Mouse (Mus musculus) neutrophil, adult 5-6 weeks (primary cell): Measurements from ENCODE around the gene Krt1. TPM values are rescaled to one million over a fixed set of nuclear protein-coding genes. Genes with fewer than 3 reads are reported as not detected.

Experiments used
- ATAC-seq: fragments of 151-379, 151-347 bp; 2 replicates; pipeline ENCODE4 v1.8.0; 2017; ENCODE audit warnings: mild to moderate bottlenecking, moderate TSS enrichment; ENCODE audit not compliant: insufficient number of reproducible peaks, poor library complexity, low FRiP score, severe bottlenecking; ENCODE audit errors: extremely low read depth
- total RNA-seq: library from RNA; stranded (forward); fragments of 200-1000 nt; gene quantifications from 2 replicates; pipeline ENCODE4 v1.2.3, GENCODE M21; 2017

The Krt1 gene
- not detected in 2 replicates for total RNA-seq

GRCm38 (mm10) chr15:101850694-101851093, at the start of gene Krt1:
Gene Krt1, minus strand, starts transcription at chr15:101850794.
- no peak for ATAC-seq

DNA sequence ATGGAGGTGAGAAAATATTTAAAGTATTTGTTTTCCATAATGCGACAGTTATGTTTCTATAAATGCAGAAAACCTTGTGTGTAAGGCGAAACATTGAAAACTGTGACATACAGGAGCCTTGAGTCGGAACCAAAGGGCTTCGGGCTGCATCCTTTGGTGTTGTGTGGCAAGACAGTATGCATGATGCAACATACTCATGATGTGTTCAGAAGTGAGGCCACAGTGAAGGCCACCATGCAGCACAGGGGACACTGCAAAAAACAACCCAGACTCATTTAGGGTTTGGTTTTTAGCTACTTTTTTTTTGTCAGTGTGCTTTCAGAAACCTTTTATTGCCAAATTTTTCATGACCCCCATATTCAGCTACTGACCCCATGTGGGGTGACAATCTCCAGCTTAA, 44.6 kb upstream of the Krt1 start:
- ATAC-seq, result no peak

- no peak for ATAC-seq
Observed at GRCm38 (mm10) chr15:101892820-101893219, 42.2 kb upstream of the Krt1 start, which contains the start of gene Krt76. Gene Krt76, minus strand, starts transcription at chr15:101892920.

- no peak for ATAC-seq
Observed at GRCm38 (mm10) chr15:101879776-101880175, 29.2 kb upstream of the Krt1 start.

GRCm38 (mm10) chr15:101878041-101878440, 27.4 kb upstream of the Krt1 start:
- ATAC-seq, result no peak

DNA sequence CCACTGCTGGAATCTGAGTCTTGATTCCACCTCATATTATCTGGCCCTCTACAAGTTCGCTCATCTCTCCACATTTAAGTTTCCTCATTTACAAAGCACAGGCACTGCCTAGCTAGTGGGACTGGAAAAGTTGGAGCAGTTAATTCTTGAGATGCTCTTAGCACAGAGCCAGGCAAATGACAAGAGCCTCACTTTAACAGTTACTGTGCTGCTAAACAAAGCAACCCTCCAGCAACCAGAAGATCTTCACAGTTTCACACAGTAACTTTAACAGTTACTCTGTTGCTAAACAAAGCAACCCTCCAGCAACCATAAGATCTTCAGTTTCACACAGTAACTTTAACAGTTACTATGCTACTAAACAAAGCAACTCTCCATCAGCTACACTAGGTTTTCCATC, 23.8 kb upstream of the Krt1 start:
- no peak for ATAC-seq

GRCm38 (mm10) chr15:101873231-101873630, 22.6 kb upstream of the Krt1 start:
- ATAC-seq, result no peak

GRCm38 (mm10) chr15:101869431-101869830, 18.8 kb upstream of the Krt1 start, which contains the start of gene Krt77:
Gene Krt77, minus strand, starts transcription at chr15:101869705.
- no peak for ATAC-seq

DNA sequence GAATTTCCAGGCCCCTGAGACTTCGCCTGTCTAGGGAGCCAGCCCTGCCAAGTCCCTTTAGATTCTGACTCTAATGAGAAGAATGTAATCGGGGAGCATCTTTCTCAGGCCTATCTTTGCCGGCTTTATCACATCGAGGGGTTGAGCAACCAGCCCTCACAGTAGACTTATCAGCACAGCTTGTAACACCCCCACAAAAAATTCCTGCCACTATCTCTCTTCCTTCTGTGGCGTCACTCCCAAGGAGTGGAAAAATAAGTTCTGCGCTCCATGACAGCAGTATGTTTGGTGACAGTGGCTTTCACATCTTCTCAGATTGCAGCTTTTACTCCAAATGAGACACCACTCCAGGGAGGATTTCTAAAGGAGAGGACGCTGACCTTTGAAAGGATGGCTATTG, 16.2 kb upstream of the Krt1 start:
- no peak for ATAC-seq

GRCm38 (mm10) chr15:101860421-101861130, 10.0 kb upstream of the Krt1 start:
- ATAC-seq, result no peak

DNA sequence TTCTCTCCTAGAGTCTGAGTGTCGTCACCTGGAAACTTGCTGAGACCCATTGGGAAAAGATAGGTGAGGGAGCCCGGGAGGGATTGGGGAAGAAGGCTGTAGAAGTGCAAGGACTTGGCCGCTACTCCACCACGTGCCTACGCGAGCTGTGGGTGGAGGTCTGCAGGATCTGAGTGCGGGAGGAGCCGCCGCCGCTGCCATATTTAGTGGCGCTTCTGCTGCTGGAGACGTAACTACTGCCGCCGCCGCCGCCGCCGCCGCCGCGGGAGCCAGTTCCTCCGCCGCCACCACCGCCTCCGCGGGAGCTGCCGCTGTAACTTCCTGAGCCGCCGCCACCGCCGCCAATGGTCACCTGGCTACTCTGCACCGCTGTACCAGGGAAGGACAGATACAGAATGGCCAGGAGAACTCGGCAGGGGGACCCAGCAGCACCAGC, 9.2 kb upstream of the Krt1 start:
- ATAC-seq, result no peak

DNA sequence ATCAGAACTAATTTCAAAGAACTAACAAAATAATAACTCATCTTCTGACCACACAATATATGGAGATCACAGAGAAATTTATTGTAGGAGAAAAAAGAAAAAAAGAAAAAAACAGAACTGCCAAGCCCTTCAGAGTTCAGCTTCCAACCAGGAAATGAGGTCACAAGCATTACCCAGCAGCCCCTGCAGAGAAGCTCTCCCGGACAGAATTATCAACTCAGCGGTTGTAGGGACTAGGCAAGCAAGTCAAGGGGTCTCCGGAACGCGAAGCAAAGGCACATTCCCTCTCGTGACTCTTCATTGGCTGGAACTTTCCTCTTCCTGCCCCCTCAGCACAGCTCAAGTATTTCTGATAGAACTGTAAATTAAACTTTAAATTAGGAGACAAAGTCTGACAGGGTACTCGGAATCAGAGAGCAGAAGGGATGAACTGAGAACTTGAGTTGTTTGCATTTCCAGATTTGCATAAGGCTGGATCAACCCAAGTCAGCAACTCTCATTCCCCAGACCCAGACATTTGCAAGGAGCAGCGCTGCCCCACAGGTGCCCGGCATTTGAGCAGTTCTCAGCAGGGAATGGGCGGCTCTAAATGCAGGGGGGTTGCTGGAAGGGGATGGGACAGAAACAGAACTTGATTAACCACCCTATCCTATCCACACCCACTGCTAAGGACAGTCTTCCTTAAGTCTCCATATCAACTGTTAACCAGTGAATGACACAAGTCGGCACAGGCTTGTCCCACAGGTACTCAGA, 8.3 kb upstream of the Krt1 start:
- ATAC-seq, result no peak

GRCm38 (mm10) chr15:101856696-101857095, 6.1 kb upstream of the Krt1 start:
- ATAC-seq, result no peak

DNA sequence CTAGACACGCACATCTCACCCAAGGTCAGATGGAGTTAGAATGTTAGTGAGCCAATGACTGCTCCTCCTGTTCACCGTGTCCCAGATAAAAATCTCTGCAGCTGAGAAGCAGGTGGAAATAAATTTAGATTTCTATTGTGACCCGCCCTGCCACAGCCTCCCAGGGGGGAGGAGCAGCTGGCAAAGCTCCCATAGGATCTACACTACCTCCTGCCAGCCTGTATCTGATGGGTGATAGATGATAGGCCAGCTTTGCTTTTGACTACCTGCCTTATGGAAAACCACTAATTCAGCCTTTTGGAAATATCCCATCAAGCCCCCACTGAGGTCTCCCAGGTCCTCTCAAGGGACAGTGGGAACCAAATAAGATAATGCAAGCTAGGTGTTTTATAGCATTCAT, 5.1 kb upstream of the Krt1 start:
- ATAC-seq, result no peak

DNA sequence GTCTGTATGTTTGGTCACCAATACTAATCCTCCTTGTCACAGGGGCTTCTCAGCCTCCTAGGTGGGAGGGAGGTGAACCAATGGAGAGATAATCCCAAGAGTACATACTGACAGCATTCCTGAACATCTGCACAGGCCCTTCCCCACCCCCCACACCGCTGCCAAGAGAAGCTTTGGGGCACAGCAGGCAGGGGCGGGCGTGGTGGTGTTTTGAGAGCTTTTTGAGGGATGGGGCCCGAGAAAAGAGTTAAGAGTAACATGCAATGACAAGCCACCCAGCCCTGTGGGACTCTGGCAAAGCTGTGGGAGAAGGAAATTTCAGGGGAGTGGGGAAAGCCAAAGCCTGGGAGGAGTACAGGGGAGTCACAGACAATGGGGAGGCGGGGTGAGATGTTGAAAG, 3.7 kb upstream of the Krt1 start:
- no peak for ATAC-seq

- ATAC-seq, result no peak
Observed at GRCm38 (mm10) chr15:101852571-101852970, 2.0 kb upstream of the Krt1 start.

DNA sequence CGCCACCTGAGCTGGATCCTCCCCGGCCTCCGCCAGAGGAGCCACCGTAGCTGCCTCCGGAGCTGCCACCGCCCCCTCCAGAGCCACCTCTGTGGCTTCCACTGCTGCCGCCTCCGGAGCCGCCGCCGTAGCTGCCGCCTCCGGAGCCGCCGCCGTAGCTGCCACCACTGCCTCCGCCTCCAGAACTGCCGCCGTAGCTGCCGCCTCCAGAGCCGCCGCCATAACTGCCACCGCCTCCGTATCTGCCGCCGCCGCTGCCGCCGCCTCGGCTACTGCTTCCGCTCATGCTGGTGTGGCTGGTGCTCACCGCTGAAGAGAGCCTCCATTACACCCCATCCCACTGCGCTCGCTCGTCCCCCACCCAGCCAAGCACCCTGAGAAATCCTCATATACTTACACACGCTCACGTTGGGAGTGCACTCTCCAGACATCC, 4.6 kb downstream of the Krt1 start:
- ATAC-seq, result no peak

DNA sequence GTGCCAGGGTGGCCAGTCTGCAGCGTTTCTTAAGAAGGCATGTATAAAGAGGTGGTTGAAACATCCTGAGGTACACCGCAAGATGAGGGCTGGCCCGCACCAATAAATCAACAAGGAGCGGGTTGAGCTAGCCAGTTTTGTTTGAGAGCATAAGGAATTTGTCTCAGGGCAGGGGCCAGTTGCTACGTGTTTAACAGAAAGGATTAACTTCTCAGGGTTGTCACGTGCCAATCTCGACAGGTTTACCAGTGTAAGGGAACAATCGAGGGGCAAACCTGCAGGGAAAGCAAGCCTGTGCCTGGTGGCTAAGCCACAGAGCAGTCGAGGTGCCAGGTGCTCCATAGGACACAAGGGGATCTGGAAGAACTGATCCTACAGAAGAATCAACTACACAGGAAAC, 7.4 kb downstream of the Krt1 start:
- no peak for ATAC-seq

GRCm38 (mm10) chr15:101834784-101835328, 15.7 kb downstream of the Krt1 start:
- ATAC-seq, result no peak

- no peak for ATAC-seq
Observed at GRCm38 (mm10) chr15:101833131-101833530, 17.5 kb downstream of the Krt1 start.
